Mouse (Mus musculus): ENCODE results near the gene Gpr39. TPM values are rescaled to one million over a fixed set of nuclear protein-coding genes. Genes with fewer than 3 reads are reported as not detected.

Gene Gpr39
- total RNA-seq, 1 experiment: 1.7 TPM

DNA sequence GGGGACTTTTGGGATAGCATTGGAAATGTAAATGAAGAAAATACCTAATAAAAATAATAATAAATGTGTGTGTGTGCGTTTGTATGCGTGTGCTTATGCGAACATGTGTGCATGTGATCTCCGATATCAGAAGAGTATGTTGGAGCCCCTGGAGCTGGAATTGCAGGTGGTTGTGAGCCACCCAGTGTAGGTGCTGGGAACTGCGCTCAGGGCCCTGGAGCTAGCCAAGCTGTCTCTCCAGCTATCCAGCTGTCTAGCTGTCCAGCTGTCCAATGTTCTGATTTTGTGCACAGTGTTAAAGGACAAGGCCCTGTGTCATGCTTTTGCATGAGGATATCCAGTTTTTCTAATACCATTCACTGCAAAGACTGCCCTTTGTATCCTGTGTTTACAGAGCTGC lies 7.8 kb upstream of the Gpr39 start:
- no peak for TF ChIP-seq HCFC1 (IDR thresholded peaks at IDR 0.05; ENCODE audit: borderline replicate concordance, insufficient read depth, low read length)
- no peak for TF ChIP-seq ZC3H11A (IDR thresholded peaks at IDR 0.05; ENCODE audit: borderline replicate concordance, low read depth, low read length)
- no peak for TF ChIP-seq ZNF384 (IDR thresholded peaks at IDR 0.05; ENCODE audit: low read depth, low read length)
- TF ChIP-seq MAFK (IDR thresholded peaks at IDR 0.05; ENCODE audit: insufficient read depth, low read depth, low read length): no peak
- no peak for TF ChIP-seq CHD2 (IDR thresholded peaks at IDR 0.05; ENCODE audit: low read depth, low read length)
- no peak overlapping the region for H3K4me3 ChIP-seq (ENCODE audit: insufficient read depth in 1 of 2, low read depth in 1 of 2, low read length in 2 of 2, poor library complexity in 1 of 2, severe bottlenecking in 1 of 2)
- H3K27ac ChIP-seq (ENCODE audit: insufficient read depth, low read depth, low read length, poor library complexity, severe bottlenecking): no peak overlapping the region
- H3K9me3 ChIP-seq (ENCODE audit: control insufficient read depth, insufficient read depth, low read depth, low read length): no peaks in the 10 kb centered on the region
- in situ Hi-C loops (cut with MboI; ENCODE audit: low sequenced_read_pairs in 2 of 2, unreplicated experiment in 2 of 2): no loop called here
- H3K4me1 ChIP-seq (ENCODE audit: control insufficient read depth in 2 of 2, insufficient read depth in 2 of 2, low read length in 2 of 2, poor library complexity in 1 of 2): no peaks in the 10 kb centered on the region
- no peak overlapping the region for H3K9ac ChIP-seq (ENCODE audit: insufficient read depth, low read depth, low read length, poor library complexity, severe bottlenecking)
- DNase-seq (ENCODE audit: low read depth, low spot score): no peak
- H3K36me3 ChIP-seq (ENCODE audit: control insufficient read depth, insufficient read depth, low read length, poor library complexity, severe bottlenecking): no peaks in the 10 kb centered on the region

DNA sequence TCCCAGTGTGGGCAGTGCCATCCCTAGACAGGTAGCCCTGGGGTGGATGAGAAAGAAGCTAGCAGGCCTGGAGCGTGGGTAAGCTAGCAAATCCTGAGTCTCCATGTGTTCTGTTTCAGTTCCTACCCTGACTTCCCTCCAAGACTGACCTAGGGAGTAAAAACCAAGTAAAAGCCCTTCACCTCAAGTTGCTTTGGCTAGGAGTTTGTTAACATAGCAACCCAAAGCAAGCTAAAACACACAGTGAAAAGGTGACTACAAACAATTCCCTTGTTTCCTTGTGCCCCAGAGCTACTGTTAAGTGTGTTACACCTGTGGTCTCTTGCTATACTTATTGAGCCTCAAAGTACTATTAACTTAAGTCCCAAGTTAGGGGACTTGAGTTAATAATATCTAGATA lies 1.6 kb upstream of the Gpr39 start:
- no peak for DNase-seq (ENCODE audit: low read depth, low spot score)
- H3K4me1 ChIP-seq (ENCODE audit: control insufficient read depth in 2 of 2, insufficient read depth in 2 of 2, low read length in 2 of 2, poor library complexity in 1 of 2): no peaks in the 10 kb centered on the region
- in situ Hi-C loops (cut with MboI; ENCODE audit: low sequenced_read_pairs in 2 of 2, unreplicated experiment in 2 of 2): no loop called here
- H3K27ac ChIP-seq (ENCODE audit: insufficient read depth, low read depth, low read length, poor library complexity, severe bottlenecking): no peak overlapping the region
- H3K9me3 ChIP-seq (ENCODE audit: control insufficient read depth, insufficient read depth, low read depth, low read length): no peaks in the 10 kb centered on the region
- no peaks in the 10 kb centered on the region for H3K36me3 ChIP-seq (ENCODE audit: control insufficient read depth, insufficient read depth, low read length, poor library complexity, severe bottlenecking)
- no peak for TF ChIP-seq CHD2 (IDR thresholded peaks at IDR 0.05; ENCODE audit: low read depth, low read length)
- no peak for TF ChIP-seq ZC3H11A (IDR thresholded peaks at IDR 0.05; ENCODE audit: borderline replicate concordance, low read depth, low read length)
- no peak for TF ChIP-seq HCFC1 (IDR thresholded peaks at IDR 0.05; ENCODE audit: borderline replicate concordance, insufficient read depth, low read length)
- no peak for TF ChIP-seq MAFK (IDR thresholded peaks at IDR 0.05; ENCODE audit: insufficient read depth, low read depth, low read length)
- no peak for TF ChIP-seq ZNF384 (IDR thresholded peaks at IDR 0.05; ENCODE audit: low read depth, low read length)
- no peak overlapping the region for H3K9ac ChIP-seq (ENCODE audit: insufficient read depth, low read depth, low read length, poor library complexity, severe bottlenecking)
- H3K4me3 ChIP-seq (ENCODE audit: insufficient read depth in 1 of 2, low read depth in 1 of 2, low read length in 2 of 2, poor library complexity in 1 of 2, severe bottlenecking in 1 of 2): no peak overlapping the region

DNA sequence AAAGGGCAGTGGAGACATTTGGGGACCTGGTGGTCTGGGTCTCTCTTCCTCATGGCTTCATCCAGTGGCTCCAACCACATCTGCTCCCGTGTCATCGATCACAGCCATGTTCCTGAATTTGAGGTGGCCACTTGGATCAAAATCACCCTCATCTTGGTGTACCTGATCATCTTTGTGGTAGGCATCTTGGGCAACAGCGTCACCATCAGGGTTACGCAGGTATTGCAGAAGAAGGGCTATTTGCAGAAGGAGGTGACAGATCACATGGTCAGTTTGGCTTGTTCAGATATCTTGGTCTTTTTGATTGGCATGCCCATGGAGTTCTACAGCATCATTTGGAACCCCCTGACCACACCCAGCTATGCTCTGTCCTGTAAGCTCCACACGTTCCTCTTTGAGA lies 491 bp downstream of the Gpr39 start:
- TF ChIP-seq HCFC1 (IDR thresholded peaks at IDR 0.05; ENCODE audit: borderline replicate concordance, insufficient read depth, low read length) (no peak), MAFK (IDR thresholded peaks at IDR 0.05; ENCODE audit: insufficient read depth, low read depth, low read length) (no peak), ZNF384 (IDR thresholded peaks at IDR 0.05; ENCODE audit: low read depth, low read length) (no peak), ZC3H11A (IDR thresholded peaks at IDR 0.05; ENCODE audit: borderline replicate concordance, low read depth, low read length) (no peak), CHD2 (IDR thresholded peaks at IDR 0.05; ENCODE audit: low read depth, low read length) (no peak)
- 0 out of 4 replicates have a peak overlapping the region, but pooled peaks of 1 of the 2 experiments have one; percentile 43 for H3K4me3 ChIP-seq (ENCODE audit: insufficient read depth in 1 of 2, low read depth in 1 of 2, low read length in 2 of 2, poor library complexity in 1 of 2, severe bottlenecking in 1 of 2)
- H3K4me1 ChIP-seq (ENCODE audit: control insufficient read depth in 2 of 2, insufficient read depth in 2 of 2, low read length in 2 of 2, poor library complexity in 1 of 2): no peaks in the 10 kb centered on the region
- in situ Hi-C loops (cut with MboI; ENCODE audit: low sequenced_read_pairs in 2 of 2, unreplicated experiment in 2 of 2): no loop called here
- no peak for DNase-seq (ENCODE audit: low read depth, low spot score)
- no peak overlapping the region for H3K9ac ChIP-seq (ENCODE audit: insufficient read depth, low read depth, low read length, poor library complexity, severe bottlenecking)
- H3K9me3 ChIP-seq (ENCODE audit: control insufficient read depth, insufficient read depth, low read depth, low read length): no peaks in the 10 kb centered on the region
- no peaks in the 10 kb centered on the region for H3K36me3 ChIP-seq (ENCODE audit: control insufficient read depth, insufficient read depth, low read length, poor library complexity, severe bottlenecking)
- no peak overlapping the region for H3K27ac ChIP-seq (ENCODE audit: insufficient read depth, low read depth, low read length, poor library complexity, severe bottlenecking)

DNA sequence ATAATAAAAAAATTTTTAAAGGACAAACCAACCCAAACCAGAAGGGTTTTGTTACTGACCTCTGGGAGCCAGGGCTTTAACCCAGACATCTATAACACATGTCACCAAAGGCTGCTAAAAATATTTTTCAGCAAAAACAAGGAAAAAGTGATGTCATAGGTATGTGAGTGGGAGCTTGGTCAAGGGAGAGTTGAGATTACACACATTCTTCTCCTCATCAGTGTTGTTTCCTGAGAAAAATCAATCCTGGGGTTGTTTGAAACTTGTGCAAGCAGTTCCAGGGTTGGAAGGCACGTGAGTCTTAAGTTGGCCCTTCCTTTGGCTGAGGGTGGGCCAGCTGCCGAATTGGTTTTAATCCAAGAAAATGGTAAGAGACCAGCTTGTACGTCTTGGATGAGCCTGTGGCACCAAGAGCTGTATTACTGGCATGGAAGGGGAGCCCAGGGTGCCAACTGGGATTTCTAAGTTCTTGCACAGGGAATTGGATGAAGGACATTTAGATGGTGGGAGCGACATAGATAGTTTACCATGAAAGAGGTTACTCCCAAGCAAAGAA lies 2.8 kb downstream of the Gpr39 start:
- Histone ChIP-seq H3K9ac (ENCODE audit: insufficient read depth, low read depth, low read length, poor library complexity, severe bottlenecking) (no peak overlapping the region), H3K4me3 (ENCODE audit: insufficient read depth in 1 of 2, low read depth in 1 of 2, low read length in 2 of 2, poor library complexity in 1 of 2, severe bottlenecking in 1 of 2) (no peak overlapping the region), H3K4me1 (ENCODE audit: control insufficient read depth in 2 of 2, insufficient read depth in 2 of 2, low read length in 2 of 2, poor library complexity in 1 of 2) (no peaks in the 10 kb centered on the region), H3K27ac (ENCODE audit: insufficient read depth, low read depth, low read length, poor library complexity, severe bottlenecking) (no peak overlapping the region), H3K9me3 (ENCODE audit: control insufficient read depth, insufficient read depth, low read depth, low read length) (no peaks in the 10 kb centered on the region), H3K36me3 (ENCODE audit: control insufficient read depth, insufficient read depth, low read length, poor library complexity, severe bottlenecking) (no peaks in the 10 kb centered on the region)
- DNase-seq (ENCODE audit: low read depth, low spot score): no peak
- TF ChIP-seq ZNF384 (IDR thresholded peaks at IDR 0.05; ENCODE audit: low read depth, low read length) (no peak), MAFK (IDR thresholded peaks at IDR 0.05; ENCODE audit: insufficient read depth, low read depth, low read length) (no peak), HCFC1 (IDR thresholded peaks at IDR 0.05; ENCODE audit: borderline replicate concordance, insufficient read depth, low read length) (no peak), CHD2 (IDR thresholded peaks at IDR 0.05; ENCODE audit: low read depth, low read length) (no peak), ZC3H11A (IDR thresholded peaks at IDR 0.05; ENCODE audit: borderline replicate concordance, low read depth, low read length) (no peak)
- in situ Hi-C loops (cut with MboI; ENCODE audit: low sequenced_read_pairs in 2 of 2, unreplicated experiment in 2 of 2): no loop called here

All from ES-E14 (cell line).